Mouse (Mus musculus) G1E (cell line): ENCODE measurements around the gene Gm4969. TPM values are rescaled to one million over a fixed set of nuclear protein-coding genes. Genes with fewer than 3 reads are reported as not detected.
"Not testable (repeated sequence)": the region's sequence is repeated elsewhere in the genome, so short reads cannot be mapped to it uniquely, and the experiment has no call there.

Experiments
- ATAC-seq: 2 replicates; pipeline ENCODE4 v1.8.0; 2016; ENCODE audit warnings: mild to moderate bottlenecking; ENCODE audit not compliant: insufficient number of reproducible peaks, poor library complexity, low FRiP score, severe bottlenecking; ENCODE audit errors: extremely low read depth
- DNase-seq: peaks from one replicate; pipeline ENCODE4 v3.0.0; 2012; ENCODE audit warnings: low spot score
- H3K27me3 ChIP-seq: 2 replicates; pipeline ENCODE4 v1.6.1; 2012; ENCODE audit warnings: mild to moderate bottlenecking, low read length, inconsistent platforms; ENCODE audit not compliant: insufficient read depth
- H3K36me3 ChIP-seq: replicated peaks from 2 replicates; pipeline ENCODE3; 2012; ENCODE audit warnings: mild to moderate bottlenecking, inconsistent platforms
- H3K4me1 ChIP-seq: 2 replicates; pipeline ENCODE4 v1.6.1; 2012; ENCODE audit warnings: low read depth, low read length, inconsistent platforms, mixed read lengths; ENCODE audit not compliant: insufficient read depth
- H3K4me3 ChIP-seq: 2 replicates; pipeline ENCODE4 v1.5.1; 2012; ENCODE audit warnings: low read depth, mild to moderate bottlenecking, inconsistent platforms, low read length, moderate library complexity, mixed read lengths
- H3K9me3 ChIP-seq: replicated peaks from 2 replicates; pipeline ENCODE4 v1.6.1; 2012; ENCODE audit warnings: inconsistent platforms
- CTCF ChIP-seq: IDR thresholded peaks from 2 replicates; pipeline ENCODE4 v1.5.1; 2012; ENCODE audit warnings: low read depth, low read length, inconsistent platforms, mixed read lengths
- GATA1 ChIP-seq: IDR thresholded peaks from 2 replicates; pipeline ENCODE4 v1.6.1; 2012; ENCODE audit warnings: borderline replicate concordance, low read length, inconsistent platforms, mixed read lengths
- GATA2 ChIP-seq: IDR thresholded peaks from 2 replicates; pipeline ENCODE4 v1.6.1; 2012; ENCODE audit warnings: low read depth, low read length, inconsistent platforms, borderline replicate concordance
- POLR2AphosphoS5 ChIP-seq: IDR thresholded peaks from 2 replicates; pipeline ENCODE4 v1.6.1; 2012; ENCODE audit warnings: low read depth, low read length, inconsistent platforms; ENCODE audit not compliant: insufficient replicate concordance
- TAL1 ChIP-seq: conservative IDR thresholded peaks from 2 replicates; pipeline ENCODE4 v1.6.1; 2012; ENCODE audit warnings: low read depth, low read length, inconsistent platforms, mixed read lengths
- polyA plus RNA-seq: library from polyadenylated mRNA; stranded (reverse); fragments of >175 nt; gene quantifications from 2 replicates; pipeline ENCODE4 v1.2.3, GENCODE M21; 2012
- total RNA-seq, 2 experiments: library from RNA; stranded (forward) in 1 of 2; stranded (reverse) in 1 of 2; fragments of 200-1000 nt in 1 of 2; fragments of >200 nt in 1 of 2; fragmentation: Nextera tagmentation in 1 of 2; gene quantifications; 2 replicates each; pipeline ENCODE4 v1.2.3; 2014 to 2017

Gene Gm4969
- total and polyA plus RNA-seq, 3 experiments: 0.05 TPM; not detected in 2

DNA sequence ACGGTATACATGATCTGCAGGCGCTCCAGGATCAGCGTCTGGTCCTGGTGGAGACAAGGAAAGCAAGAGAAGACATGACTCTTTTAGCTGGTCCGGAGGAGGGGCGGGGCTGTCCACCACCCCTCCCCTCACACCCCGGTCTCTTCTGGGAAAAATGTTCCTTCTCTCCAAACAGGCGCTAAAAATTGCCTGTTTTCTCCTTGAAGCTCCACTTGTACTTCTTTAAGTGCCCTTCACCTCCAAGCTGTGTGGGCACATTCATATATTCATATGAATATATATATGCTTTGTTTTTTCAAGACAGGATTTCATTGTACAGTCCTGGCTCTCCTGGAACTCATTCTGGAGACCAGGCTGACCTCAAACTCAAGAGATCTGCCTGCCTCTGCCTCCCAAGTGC, 44.8 kb upstream of the Gm4969 start:
- DNase-seq (no peak), ATAC-seq (no peak)
- no peak for TF ChIP-seq GATA1
- TF ChIP-seq GATA2: no peak
- TF ChIP-seq CTCF: no peak
- no peak for TF ChIP-seq POLR2AphosphoS5
- no peak for TF ChIP-seq TAL1
- Histone ChIP-seq H3K9me3 (no peaks in the 10 kb centered on the region), H3K27me3 (peaks cover 30% of the 10 kb centered on the region), H3K36me3 (peaks cover 38% of the 10 kb centered on the region), H3K4me3 (no peak overlapping the region), H3K4me1 (peaks cover 51% of the 10 kb centered on the region)

DNA sequence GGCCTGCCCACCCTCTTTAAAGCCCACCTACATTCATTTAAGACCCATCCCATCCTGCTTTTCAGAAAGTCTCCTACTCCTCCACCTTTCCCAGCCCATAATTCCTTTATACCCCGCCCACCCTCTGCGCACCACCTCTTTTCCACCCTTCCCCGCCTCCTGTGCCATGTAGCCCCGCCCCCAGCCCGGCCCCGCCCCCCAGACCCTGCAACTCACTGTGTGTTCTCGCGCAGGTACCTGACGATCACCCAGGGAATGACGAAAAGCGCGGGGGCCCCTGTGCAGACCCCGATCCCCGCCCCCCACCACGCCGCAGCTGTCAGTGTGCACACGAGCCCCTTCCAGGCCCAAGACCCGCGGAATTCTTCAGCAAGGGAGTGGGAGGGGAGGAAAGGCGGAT, 41.9 kb upstream of the Gm4969 start:
- Histone ChIP-seq H3K4me3 (peak overlapping the region; percentile 51; the same call in 1 of the 2 replicates), H3K9me3 (no peaks in the 10 kb centered on the region), H3K36me3 (peaks cover 66% of the 10 kb centered on the region), H3K4me1 (peaks cover 51% of the 10 kb centered on the region), H3K27me3 (peaks cover 20% of the 10 kb centered on the region)
- DNase-seq: no peak
- TF ChIP-seq POLR2AphosphoS5 (no peak), CTCF (no peak), GATA2 (no peak), TAL1 (no peak), GATA1 (no peak)
- ATAC-seq: no peak

DNA sequence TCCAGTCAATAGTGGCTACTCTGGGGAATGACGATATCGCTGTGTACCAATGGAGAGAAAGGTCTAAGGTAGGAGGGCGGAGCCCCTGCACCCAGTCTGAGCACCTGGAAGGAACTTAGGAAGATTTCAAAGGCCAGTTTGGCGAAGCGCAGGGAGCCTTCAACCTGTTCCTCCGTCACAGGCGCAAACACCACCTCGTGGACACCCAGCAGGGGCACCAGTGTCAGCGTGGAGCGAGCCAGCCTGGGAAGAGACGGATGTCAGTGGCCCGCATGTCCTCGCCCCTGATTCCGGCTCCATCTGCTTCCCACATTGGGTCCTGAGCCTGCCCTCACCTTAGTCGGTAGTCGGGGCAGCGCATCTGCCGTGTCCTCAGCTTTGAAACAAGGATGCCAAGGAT, 41.2 kb upstream of the Gm4969 start:
- DNase-seq (no peak), ATAC-seq (no peak)
- Histone ChIP-seq H3K36me3 (peaks cover 73% of the 10 kb centered on the region), H3K9me3 (no peaks in the 10 kb centered on the region), H3K4me1 (peaks cover 46% of the 10 kb centered on the region), H3K4me3 (no peak overlapping the region), H3K27me3 (peaks cover 14% of the 10 kb centered on the region)
- no peak for TF ChIP-seq POLR2AphosphoS5
- no peak for TF ChIP-seq GATA1
- TF ChIP-seq GATA2: no peak
- no peak for TF ChIP-seq CTCF
- TF ChIP-seq TAL1: no peak

DNA sequence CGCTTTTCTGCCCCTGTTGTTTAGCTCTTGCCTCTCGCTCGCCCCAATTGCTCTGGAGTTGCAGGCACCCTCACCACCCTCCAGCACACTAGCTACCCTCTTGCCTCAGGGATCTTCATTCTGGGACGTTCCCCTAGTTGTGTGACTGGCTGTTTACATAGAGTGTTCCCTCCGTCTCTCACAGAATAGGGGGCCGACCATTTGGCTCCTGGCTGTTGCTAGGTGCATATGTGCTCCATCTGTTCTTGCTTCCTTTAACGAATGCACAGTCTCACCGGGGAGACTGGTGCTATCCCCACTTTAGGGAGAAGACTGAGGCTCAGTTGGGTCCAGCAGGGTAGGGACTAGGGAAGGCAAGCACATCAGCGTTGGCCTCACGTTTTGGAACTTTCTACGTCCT, 40.4 kb upstream of the Gm4969 start:
- no peak for TF ChIP-seq GATA1
- no peak for TF ChIP-seq GATA2
- TF ChIP-seq TAL1: no peak
- no peak for TF ChIP-seq CTCF
- no peak for TF ChIP-seq POLR2AphosphoS5
- Histone ChIP-seq H3K4me3 (no peak overlapping the region), H3K27me3 (peaks cover 7% of the 10 kb centered on the region), H3K9me3 (no peaks in the 10 kb centered on the region), H3K36me3 (peaks cover 77% of the 10 kb centered on the region), H3K4me1 (peaks cover 38% of the 10 kb centered on the region)
- DNase-seq: no peak
- ATAC-seq: no peak

DNA sequence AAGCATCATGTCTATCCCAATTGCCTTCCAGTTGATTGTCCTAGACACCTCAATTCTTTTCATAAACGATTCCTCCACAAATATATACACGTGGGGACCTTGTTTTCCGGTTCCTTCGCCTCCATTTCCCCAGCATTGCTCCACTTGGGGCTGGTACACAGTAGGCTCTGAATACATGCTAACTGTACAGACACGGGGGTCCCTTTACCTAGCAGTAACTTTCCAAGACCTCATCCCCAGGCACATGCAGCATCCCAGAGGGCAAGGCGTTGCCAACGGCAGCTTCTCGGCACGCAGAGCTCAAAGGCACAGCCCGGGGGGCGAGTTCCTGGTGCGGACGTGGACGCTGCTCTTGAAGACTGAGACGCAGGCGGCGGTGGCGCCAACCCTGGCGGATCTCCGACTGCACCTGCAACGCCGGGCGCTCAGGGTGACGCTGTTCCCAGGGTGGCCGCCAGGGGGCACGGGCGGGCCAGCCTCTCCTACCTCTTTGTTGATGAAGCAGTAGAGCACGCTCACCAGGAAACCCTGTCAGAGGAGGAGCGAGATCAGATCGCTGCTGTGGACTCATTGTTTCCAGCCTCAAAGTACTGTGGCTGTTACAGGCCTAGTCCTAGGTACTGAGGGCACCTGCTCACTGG, 39.1 kb upstream of the Gm4969 start:
- TF ChIP-seq CTCF (peak; percentile 92), GATA1 (no peak)
- DNase-seq (peak; percentile 76), ATAC-seq (peak; percentile 70; the same call in 1 of the 2 replicates)
- Histone ChIP-seq H3K4me3 (peak overlapping the region; percentile 44; the same call in 1 of the 2 replicates), H3K4me1 (peaks cover 35% of the 10 kb centered on the region), H3K27me3 (0 out of 2 replicates have a peak, but pooled peaks cover under 1% of the 10 kb centered on the region), H3K9me3 (no peaks in the 10 kb centered on the region), H3K36me3 (peaks cover 82% of the 10 kb centered on the region)

DNA sequence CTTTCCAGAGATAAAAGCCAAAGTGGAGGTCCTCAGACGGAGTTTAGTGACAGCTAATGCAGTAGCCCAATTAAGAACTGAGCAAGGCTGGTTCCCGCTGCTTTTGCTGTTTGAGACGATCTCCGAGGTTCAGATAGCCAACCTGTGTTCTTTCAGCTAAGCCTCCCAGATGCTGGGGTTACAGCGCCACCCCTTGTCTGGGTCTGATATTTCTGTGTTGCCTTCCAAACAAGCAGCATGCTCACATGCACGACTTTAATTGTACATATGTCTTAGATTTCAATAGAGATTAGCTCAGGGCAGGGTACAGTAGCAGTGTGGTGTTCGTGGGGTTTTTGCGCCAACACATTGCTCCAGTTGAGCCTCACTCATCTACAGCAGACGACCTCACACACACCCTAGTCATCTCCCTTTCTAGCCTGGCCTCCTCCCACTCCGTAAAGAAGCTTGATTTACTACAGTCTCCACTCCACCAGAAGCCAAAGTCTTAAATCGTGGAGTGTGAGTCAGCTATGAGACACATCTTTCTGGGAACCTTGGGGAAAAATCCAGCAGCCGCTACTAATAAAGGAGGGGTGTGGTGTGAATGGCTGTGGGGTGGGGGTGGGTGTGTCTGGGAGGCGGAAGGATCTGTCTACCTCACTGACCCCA, 37.8 kb upstream of the Gm4969 start:
- H3K36me3 ChIP-seq: peaks cover 92% of the 10 kb centered on the region
- ATAC-seq (no peak), DNase-seq (no peak)
- no peak overlapping the region for H3K4me3 ChIP-seq
- peaks cover 48% of the 10 kb centered on the region for H3K4me1 ChIP-seq
- H3K9me3 ChIP-seq: no peaks in the 10 kb centered on the region
- no peaks in the 10 kb centered on the region for H3K27me3 ChIP-seq
- TF ChIP-seq TAL1 (no peak), GATA2 (no peak), CTCF (no peak), GATA1 (no peak), POLR2AphosphoS5 (no peak)

DNA sequence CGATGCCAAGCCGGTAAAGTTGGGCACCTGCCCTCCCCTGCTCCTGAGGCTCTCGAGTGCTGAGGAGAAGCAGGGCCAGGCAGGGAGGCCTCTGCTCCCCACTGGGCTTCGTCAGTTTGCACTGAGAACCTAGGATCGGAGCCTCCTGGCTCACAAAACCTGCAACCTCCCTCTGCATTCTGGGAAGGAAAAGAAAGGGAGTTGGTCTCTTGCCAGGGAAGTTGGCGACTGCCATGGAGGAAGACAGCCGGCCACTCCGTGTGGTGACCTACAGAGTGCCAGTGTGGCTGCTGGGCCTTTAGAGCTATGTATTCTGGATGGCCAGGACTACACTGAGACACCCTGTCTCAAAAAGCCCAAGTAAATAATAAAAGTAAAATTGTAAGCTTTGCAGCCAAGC, 36.6 kb upstream of the Gm4969 start:
- TF ChIP-seq POLR2AphosphoS5 (no peak), GATA2 (no peak), GATA1 (no peak), CTCF (no peak)
- DNase-seq (no peak), ATAC-seq (no peak)
- no peaks in the 10 kb centered on the region for H3K27me3 ChIP-seq
- no peak overlapping the region for H3K4me3 ChIP-seq
- H3K4me1 ChIP-seq: peaks cover 46% of the 10 kb centered on the region
- no peaks in the 10 kb centered on the region for H3K9me3 ChIP-seq
- H3K36me3 ChIP-seq: peaks cover 90% of the 10 kb centered on the region

DNA sequence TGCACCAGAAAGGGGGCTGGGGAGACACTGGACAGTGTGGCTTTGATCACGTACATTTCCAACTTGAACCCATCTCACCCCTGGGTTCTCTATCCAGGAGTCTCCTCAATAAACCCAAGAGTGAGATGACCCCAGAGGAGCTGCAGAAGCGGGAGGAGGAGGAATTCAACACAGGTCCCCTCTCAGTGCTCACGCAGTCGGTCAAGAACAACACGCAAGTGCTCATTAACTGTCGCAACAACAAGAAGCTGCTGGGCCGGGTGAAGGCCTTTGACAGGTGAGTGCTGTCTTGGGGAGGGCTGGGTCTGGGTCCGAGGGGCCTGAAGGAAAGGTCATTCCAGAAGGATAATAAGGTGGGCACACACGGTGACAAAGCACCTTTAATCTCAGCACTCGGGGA, 33.0 kb upstream of the Gm4969 start:
- Histone ChIP-seq H3K36me3 (peaks cover 71% of the 10 kb centered on the region), H3K4me1 (peaks cover 54% of the 10 kb centered on the region), H3K4me3 (peak overlapping the region; percentile 78; the same call in 1 of the 2 replicates)
- not testable (repeated sequence) for H3K27me3 ChIP-seq, DNase-seq, ATAC-seq, H3K9me3 ChIP-seq
